Mouse (Mus musculus) gastrocnemius, postnatal 14 days (tissue): Measurements from ENCODE around the gene Uchl5. TPM values are rescaled to one million over a fixed set of nuclear protein-coding genes. Genes with fewer than 3 reads are reported as not detected.

Experiments
- total RNA-seq, 2 experiments: library from RNA; stranded (reverse); gene quantifications; 2 replicates each; pipeline ENCODE4 v1.2.3; 2021

The Uchl5 gene
- total RNA-seq, 2 experiments from 2014 or later, result 21.3 to 25.9 TPM

Other genes with a start within 250 kb of the Uchl5 start
- 1 to 10 TPM; 1.5 to 4.6 TPM for gene B3galt2, start 136.6 kb upstream of the Uchl5 start, total RNA-seq
- 10 to 100 TPM; 46.0 to 49.2 TPM for gene Cdc73, start 74.4 kb upstream of the Uchl5 start, total RNA-seq
- 10 to 100 TPM; 70.1 to 76.4 TPM for gene Glrx2, start 60.9 kb upstream of the Uchl5 start, total RNA-seq
- gene Trove2, start 204 bp upstream of the Uchl5 start, total RNA-seq, result 1 to 10 TPM; 3.7 to 3.8 TPM
- gene Rgs2, start 226.9 kb downstream of the Uchl5 start, total RNA-seq, result 10 to 100 TPM in 1 of 2 experiments, 1 to 10 TPM in 1; 9.8 to 12.9 TPM